Mouse (Mus musculus): Measurements from ENCODE around the gene Zfp827. TPM values are rescaled to one million over a fixed set of nuclear protein-coding genes. Genes with fewer than 3 reads are reported as not detected.

Zfp827 gene
- total RNA-seq, 2 experiments from 2014 or later, result 9.4 to 10.6 TPM

DNA sequence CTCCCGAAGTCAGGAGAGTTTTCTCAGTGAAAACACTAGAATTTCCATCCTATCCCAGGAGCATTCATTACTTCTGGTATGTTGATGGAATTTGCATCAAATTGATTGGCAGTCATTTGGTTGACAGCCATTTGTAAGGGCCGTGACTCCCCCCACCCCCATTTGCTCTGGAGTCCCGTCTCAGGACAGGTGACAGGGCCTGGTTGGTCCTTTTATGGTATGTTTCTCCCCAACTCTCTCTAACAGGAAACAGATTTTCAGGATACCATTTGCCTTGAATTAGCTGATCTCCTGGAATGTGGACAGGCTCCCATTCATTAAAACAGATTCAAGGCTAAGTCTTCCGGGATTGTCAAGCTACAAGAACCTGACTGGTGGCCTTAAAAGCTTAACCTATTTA lies 129.1 kb downstream of the Zfp827 start:
- no peak for DNase-seq

DNA sequence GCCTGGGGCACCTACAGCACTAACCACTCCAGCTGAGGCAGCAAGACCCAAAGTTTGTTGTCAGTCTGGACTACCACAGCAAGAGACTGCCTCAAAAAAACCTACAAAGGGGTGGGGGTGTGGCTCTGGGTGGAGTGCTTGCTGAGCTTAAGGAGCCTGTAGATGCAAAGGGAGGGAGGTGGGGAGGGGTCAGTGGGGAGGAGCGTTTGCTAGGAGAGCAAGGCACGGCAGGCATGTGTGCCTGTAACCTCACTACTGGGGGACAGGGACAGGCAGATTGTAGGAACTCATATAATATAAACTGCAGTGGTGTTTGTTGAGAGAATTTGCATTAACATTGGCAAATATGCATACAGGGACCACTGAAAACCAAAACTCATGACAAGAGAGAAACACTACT lies 130.1 kb downstream of the Zfp827 start:
- no peak for DNase-seq

DNA sequence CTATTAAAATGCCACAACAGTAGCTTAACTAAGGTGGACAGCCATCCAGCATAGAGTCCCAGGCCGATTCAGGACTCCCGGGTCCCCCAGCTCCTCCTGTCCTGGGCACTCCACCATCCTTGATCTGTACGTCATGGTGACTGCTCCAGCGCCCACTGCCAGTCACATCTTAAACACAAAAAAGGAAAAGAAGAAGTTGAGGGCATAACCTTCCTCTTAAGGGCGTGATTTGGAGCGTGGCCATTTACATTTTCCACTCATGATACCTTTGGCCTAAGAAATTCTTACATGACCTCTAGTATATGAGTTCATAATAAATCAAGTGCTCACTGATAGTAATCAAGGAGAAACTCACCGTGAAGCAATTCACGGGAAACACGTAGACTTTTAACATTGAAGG lies 131.2 kb downstream of the Zfp827 start:
- DNase-seq, result no peak

DNA sequence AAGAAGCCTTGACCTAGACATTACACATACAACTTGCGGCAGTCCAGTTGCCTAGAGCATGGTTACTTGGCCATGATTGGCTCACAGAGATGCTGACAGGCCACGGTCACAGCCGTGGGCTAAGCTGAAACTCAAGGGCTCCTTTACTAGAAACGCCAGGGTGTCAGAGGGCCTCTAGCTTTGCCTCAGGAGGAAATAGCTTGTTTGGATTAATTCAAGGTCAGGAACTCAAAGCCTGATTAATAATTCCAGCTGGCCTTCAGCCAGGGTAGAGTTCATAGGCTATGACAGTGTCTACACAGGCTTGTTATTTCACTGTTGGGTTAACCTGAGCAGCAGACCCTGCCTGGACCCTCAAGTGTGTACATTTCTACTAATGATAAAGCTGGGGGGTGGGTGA lies 132.1 kb downstream of the Zfp827 start:
- DNase-seq, result peak; percentile 11 to 17

DNA sequence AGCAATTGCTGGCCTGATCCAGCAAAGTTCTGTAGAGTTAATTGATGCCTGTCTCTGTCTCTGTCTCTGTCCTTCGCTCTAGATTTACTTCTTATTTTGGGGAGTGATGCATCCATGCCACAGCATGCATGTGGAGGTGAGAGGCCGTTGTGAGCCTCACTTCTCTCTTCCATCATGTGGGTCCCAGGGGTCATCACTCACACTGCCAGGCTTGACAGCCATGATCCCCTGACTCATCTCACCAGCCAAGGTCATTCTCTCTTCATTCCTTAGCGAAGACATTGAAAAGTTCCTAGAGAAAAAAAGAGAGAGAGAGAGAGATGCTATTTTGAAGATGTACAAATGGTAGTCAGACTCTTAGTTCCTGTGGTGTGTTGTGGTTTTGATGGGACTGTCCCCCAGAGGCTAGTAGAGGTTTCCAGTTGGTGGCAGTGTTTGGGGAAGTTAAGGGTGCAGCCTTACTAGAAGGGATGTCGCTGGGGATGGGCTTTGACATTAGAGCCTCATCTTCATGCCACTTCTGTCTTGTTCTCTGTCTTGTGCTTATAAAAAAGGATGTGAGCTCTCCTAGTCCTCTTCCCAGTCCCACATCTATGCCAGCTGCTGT lies 133.0 kb downstream of the Zfp827 start:
- peak in 1 of 2 experiments; percentile 29 for DNase-seq

DNA sequence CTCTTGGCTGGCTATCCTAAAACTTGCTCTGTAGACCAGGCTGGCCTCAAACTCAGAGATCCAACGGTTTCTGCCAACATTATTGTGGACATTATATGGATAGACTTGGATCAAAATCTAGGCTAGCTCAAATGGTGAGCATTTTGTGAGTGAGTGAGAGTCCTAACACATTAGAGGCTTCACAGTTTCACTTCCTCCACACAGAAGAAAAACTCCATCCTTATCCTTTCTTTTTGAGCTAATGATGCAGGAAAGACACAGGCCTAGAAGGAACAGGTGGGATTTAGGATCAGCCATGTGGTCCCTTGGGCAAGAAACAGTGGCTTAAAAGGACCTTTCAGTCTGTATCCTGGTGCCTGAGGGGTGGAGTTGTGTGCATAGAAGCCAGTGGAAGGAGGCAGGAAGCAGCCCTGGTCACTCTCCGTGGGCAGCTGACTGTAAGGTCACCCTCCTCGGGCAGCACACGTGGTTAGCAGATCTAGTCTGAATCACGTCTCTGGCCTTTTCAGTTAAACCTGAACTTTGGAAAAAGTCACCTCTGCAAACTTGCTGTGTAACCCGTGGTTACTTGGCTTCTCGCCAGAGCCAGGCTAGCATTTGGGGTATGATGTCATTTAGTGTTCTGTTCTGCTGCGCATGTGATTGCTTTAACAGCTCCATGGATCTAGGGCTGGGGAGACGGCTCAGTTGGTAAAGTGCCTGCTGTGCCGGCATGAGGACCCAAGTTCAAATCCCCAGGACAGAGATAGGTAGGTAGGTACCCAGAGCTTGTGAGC lies 134.5 kb downstream of the Zfp827 start:
- peak; percentile 79 to 84 for DNase-seq

DNA sequence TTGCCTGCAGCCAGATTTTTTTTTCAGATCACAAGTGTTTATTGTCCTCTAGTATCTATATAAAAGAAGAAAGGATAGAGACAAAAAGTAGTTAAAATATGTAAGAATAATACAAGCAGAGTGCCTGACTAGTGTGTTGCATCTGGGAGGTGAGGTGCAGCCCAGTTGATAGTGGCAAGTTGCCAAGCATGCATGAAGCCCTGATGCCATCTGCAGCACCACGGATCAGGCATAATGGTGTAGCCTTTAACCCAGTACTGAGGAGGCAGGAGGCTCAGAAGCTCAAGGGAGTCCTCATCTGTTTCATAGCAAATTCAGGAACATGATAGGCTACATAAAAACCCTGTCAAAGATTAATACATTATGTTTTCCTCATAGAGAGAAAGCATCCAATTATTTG lies 136.1 kb downstream of the Zfp827 start:
- no peak for DNase-seq

DNA sequence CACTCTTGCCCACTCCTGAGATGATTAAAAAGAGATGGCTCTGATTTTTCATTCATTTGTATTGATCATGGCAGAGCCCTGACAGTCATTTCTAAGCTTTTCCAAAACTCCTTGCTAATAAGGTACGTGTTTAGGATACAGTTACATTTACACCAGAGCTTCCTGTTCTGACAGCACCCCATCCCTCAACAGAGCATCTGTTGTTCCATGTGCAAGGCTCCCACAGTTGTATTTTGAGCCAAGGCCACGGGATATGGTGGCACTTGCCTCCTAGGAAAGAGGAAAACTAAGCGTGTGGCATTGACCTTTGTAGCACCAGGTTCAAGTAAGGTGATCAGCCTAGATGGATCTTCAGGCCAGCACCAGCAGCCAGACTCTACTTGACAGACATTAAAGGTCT lies 137.0 kb downstream of the Zfp827 start:
- no peak for DNase-seq

DNA sequence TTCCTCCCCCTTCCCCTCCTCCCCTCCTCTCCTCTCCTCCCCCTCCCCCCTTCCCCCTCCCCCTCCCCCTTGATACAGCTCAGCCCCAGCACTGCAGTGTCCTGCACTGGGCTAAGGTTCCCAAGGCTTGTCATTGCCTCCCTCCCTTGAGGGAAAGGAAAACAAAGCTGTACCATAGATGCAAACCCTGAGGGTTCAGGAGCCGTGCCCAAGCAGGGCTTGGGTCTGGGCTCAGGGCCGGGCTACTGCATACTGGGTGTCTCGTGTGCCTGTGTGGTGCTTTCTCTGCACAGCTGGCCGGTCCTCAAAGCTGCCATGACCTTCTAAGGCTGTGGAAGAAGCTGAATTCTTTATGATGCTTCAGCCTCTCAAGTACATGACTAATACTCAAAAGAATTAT lies 145.4 kb downstream of the Zfp827 start:
- no peak for DNase-seq

DNA sequence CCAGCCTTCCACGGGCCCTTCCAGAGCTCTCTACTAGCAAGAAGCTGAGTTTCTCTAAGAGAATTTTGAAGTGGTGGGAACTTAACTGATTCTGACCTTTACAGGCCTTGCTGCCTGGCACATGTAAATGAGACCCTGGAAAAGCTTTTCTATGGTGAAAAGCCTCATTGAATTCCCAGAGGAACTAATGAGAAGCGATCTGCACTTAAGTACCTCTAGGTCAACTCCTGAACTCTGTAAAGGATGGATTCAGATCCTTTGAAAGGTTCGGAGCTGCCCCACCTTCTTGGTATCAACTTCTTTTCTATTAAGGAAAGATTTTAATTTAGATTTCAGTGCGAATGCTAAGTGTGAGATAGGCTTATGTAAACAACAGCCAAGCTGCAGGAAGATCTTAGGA lies 147.8 kb downstream of the Zfp827 start:
- DNase-seq, result no peak

DNA sequence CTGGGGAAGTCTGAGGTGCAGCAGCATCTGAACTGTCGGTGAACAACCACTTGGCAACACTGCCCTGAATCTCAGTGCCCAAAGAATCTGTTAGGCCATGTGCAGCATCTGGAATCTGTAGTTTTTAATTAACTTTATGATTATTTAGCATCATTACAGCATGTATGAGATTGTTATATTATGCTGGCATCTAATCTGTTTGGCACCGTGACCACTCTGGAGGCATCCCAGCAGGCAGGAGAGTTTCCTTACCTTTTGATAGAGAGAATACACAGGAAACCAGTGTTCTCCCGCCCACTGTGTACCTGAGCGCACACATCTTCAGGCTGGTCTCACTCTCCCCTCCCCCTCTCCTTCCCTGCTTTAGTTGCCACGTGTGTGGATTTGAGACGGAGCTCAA lies 151.4 kb downstream of the Zfp827 start:
- DNase-seq, result no peak

DNA sequence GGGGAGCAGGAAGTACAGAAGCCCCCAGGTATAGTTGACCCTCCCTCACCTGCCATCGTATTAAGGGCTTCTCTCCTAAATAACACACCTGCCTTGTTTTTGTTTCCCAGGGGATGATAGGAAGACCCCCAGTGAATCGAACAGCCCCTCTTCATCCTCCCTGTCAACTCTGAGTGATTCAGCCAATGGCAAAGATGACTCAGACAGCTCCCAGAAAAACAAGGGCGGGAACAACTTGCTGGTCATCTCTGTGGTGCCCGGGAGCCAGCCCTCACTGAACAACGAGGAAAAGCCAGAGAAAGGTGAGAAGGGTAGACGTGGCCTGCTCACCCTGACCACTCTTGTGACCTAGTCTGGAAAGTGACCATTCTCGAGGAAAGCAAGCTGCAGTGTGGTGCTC lies 157.3 kb downstream of the Zfp827 start:
- no peak for DNase-seq

DNA sequence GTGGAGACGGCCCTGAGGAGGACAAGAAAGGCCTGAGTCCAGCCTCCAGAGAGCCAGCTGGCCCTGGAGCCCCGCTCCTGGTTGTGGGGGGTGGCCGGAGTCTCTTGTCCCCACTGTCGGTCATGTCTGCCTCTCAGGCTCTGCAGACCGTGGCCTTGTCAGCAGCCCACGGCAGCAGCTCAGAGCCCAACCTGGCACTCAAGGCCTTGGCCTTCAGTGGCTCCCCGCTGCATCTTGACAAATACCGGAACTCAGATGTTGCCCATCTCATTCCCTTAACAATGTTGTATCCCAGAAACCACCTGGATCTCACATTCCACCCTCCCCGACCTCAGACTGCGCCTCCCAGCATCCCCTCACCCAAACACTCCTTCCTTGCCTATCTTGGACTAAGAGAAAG lies 161.8 kb downstream of the Zfp827 start:
- DNase-seq, result no peak

DNA sequence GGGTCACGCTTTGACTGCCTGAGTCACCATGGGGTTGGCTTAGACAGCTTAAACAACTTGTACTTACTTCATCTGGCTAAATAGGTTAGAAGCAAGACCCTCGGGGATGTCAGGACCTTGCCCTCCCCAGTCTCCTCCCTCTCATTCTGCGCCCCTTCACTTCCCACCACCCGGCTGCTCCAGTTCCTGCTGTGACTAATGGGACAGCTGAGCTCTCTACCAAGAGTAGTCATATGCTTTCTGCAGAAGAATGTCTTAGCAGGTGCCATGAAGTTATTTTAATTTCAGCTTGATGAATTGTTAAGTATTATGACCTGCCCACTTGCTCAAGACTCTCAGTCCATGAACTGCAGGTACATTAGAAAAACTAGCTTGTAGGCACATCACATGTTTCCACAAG lies 168.2 kb downstream of the Zfp827 start:
- DNase-seq, result no peak

DNA sequence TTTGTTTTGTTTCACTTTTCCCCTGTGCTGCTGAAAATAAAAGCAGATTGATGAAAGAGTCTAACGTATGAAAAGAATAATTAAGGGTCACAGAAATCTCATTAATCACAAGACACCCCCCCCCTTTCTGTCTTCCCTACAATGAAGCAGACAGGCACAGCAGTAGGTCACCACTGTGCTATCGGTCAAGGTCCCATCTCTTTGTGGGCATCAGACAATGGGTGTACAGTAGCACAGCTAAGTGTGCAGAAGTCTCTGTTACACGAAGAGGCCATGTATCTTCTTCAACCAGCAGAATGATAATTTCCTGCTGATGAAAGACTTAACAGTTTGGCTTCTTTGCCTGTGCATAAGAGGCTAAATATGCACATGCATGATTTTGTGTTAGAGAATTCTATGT lies 170.4 kb downstream of the Zfp827 start:
- DNase-seq, result no peak

DNA sequence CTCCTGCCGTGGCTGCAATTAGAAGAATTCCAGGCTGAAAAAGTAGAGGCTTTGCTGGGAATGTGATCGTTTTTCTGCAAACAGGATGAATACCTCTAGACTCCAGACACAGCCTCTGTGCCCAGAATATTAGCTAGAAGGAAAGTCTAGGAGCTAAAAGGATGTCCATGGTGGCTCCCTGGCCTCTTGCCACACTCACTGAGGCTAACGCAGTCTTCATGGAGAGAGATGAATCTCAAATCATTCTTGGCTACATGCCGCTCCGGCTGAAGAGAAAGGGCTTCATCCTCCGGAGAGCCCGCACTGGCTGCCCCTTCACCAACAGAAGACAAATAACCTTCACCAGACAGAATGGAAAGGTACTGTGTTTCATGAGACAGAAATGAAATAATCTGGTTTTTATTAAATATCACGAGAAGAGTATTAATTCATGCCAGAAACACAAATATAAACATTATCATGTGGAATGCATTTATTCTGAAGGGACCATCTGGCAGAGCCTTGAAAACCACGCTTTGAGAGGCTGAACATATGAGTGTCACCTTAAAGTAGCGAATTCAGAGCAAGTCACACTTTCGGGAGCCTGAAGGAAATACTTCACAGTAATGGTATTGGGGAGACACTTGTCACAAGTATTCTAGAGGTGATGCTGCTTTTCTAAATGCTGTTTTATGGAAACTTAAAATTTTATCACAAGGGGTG lies 173.4 kb downstream of the Zfp827 start:
- no peak for DNase-seq

DNA sequence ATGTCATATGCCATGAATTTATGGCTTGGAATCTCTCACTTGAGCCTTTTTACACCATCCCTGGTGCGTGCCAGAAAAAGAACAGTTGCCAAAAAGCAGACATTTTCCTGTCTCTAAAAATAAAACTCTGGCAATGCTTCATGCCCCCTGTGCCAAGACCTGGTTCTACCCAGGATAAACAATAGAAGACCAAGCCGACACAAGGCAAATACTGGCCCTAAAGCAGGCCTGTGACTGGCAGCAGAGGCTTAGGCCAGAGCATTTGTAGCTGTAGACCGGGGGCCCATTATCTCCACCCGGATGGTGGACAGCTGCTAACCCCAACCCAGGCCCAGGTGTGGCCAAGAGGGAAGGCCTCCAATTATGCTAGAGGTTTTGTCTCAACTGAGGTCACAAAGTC lies 178.7 kb downstream of the Zfp827 start:
- DNase-seq, result peak; percentile 72 to 74

DNA sequence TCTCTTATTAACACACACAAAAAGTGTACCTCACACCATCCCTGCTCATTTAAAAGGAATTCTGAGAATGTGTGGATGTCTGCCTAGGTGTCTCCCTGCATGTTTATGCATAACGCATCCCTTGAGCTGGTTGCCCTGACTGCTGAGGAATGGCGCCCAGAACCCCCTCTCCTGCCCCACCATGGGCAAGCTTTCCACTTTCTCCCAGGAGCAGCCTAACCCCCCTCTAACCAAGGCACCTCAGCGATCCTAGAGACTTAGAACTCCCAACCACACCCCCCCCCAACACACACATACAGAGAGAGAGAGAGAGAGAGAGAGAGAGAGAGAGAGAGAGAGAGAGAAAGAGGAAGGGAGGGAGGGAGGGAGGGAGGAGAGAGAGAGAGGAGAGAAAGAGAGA lies 179.9 kb downstream of the Zfp827 start:
- DNase-seq, result no peak

DNA sequence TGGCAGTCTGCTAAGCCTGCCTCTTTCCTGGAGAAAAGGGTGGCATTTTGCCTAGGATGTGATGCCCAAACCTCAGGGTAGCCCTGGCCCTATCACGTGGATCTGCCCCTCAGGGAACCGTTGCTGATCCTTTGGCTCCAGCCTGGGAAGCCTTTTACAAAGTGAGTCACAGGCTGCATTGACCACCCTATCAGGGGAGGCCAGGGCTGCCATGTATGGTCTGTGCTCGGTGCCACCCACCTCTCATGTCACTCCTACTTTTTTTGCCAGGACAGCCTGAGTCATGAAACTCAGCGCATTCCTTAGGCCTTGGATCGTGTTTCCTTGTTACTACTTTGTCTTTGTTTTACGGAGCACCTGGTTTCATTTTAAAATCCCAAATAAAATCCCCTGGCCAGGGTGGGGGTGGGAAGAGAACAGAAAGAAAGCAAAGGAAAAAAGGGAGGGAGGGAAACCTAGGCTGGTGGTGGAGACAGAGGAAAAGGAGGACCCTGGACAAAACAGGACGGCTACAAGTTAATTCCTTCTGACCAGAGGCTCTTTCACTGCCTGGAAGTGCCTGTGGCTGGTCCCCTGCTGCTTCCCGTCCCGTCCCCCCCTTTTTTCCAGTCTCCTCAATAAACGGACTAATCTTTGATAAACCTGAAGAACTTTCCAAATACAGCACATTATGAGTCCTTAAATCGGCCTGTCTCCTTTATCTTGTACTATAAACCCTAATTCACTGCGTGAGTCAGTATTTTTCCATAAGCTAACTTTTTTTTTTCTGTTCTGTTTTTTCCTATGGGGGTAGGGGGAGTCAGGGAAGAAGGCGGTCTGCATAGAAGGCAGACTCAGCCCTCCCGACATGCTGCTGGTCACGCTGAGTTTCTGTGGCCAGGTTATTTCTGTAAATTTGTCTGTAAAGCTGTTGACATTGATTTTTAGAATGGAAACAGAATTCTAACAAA lies 180.7 kb downstream of the Zfp827 start:
- peak; percentile 48 to 52 for DNase-seq

DNA sequence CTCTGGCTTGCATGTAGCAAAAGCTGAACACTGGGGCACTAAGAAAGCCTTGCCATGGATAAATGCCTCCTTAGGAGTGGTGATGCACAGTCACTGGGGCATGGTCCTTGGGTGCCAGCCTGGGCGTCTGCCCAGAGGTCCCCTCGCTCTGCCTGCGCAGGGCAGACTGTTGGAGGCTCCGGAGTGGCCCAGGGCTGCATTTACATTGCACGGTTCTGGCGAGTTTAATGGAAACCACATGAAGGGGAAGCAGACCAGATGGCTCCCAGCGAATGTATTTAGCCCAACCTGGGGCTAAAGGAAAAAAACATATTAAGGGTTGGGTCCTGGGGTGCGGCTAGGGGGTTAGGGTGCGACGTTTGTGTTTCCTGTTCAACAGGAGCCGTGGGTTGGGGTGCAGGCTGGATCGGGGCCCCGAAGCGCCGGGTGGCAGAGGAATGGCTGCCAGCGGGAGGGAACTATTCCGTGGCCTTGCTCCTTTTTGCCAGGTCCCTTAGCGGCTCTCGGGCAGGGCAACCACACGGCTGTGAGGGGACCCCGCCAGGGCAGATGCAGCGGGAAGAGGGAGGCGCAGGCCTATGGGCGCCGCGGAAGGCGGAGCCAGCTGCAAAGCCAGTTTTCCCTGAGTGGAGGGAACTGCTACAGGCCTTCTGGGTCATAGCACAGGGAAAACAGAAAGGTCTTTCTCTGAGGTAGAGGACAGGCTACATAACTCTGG lies 181.6 kb downstream of the Zfp827 start:
- peak; percentile 44 to 55 for DNase-seq

DNA sequence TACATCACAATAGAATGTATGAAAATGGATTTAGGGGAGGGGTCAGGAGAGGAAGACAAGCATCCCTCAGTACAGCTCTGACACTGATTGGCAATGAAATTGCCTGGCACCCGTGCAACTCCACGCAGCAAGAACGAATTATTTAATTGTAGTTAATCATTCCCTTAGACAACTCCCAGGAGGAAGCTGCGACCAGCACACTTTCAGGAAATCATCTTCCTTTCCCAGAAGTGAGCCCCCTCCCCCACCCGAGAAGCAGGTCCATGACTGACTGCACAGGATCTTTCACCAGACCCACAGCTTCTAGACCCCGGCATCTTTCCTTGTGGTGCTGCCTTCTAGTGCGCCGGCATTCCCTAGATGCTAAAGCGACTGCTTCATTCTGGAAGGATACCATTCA lies 183.4 kb downstream of the Zfp827 start:
- no peak for DNase-seq
